Comparison of ENCODE assay signal across 18 mouse cellular contexts in genomic region chr9:37621290-37621689, GRCm38 (mm10). TPM values are rescaled to one million over a fixed set of nuclear protein-coding genes. Genes with fewer than 3 reads are reported as not detected.
A peak's percentile ranks its signal among the peaks of the same experiment; 100 is the strongest.
DNase-seq lines count a peak whose midpoint lies in the region; ATAC-seq lines count a peak whose summit lies in the region.
"Had no signal": no experiment of that assay in that cellular context is flagged by ENCODE, and none has a peak within 500 bp of the region (broad histone marks: within the 10 kb centered on the region; RNA-seq: fewer than 3 reads in every experiment).

No protein-coding gene starts in this region.

- DNase-seq in layer of hippocampus, adult 11-12 months (ENCODE audit: low spot score): peak; percentile 63
- DNase-seq in layer of hippocampus, adult 9-10 months (ENCODE audit: low spot score): no peak
- DNase-seq in right cerebral cortex, postnatal 25 days: peak; percentile 63
- no peak for DNase-seq in right cerebral cortex, postnatal 36 days (ENCODE audit: low spot score in 2 of 2)
- DNase-seq in cerebellum, postnatal 14 days: peak; percentile 60 to 71
- DNase-seq: embryo, embryonic 11 days; gastrocnemius, postnatal 14 days; heart, postnatal 10 days; kidney, adult 18-20 months; kidney, postnatal 25 days; liver, embryonic 13.5 days had no signal

- no peak for ATAC-seq in monocyte, adult 5-6 weeks (replicated peaks; ENCODE audit: insufficient number of reproducible peaks, low FRiP score, low TSS enrichment, poor library complexity, severe bottlenecking)
- ATAC-seq in CD4-positive, CD25-positive, alpha-beta regulatory T cell, adult 4 months: no peak
- ATAC-seq: hindbrain, embryonic 16.5 days had no signal

RNA-seq across cellular contexts. Expression of gene Spa17, which starts 7.8 kb away (rescaled TPM):
- 1.3 to 3.3 TPM in 2 of 3 replicates, not detected in the other for total RNA-seq in monocyte, adult 5-6 weeks (2017)
- under 1 TPM in 1 of 2 experiments, not detected in 1; 0.97 TPM for polyA plus RNA-seq in CD4-positive, CD25-positive, alpha-beta regulatory T cell, adult 4 months (2017; shearing (Covaris generic))

RNA-seq across cellular contexts. Expression of gene Tbrg1, which starts 35.8 kb away (rescaled TPM):
- total RNA-seq in monocyte, adult 5-6 weeks (2017): 27.0 to 51.1 TPM (median 38.1 TPM) in 3 replicates
- 100 to 1,000 TPM; 201 to 217 TPM for polyA plus RNA-seq in CD4-positive, CD25-positive, alpha-beta regulatory T cell, adult 4 months (2017; shearing (Covaris generic))

RNA-seq across cellular contexts. Expression of gene Panx3, which starts 47.7 kb away (rescaled TPM):
- total RNA-seq in monocyte, adult 5-6 weeks (2017): not detected in 3 replicates
- not detected for polyA plus RNA-seq in CD4-positive, CD25-positive, alpha-beta regulatory T cell, adult 4 months (2017; shearing (Covaris generic))
- total RNA-seq: adrenal gland, adult 18-20 months; gastrocnemius, postnatal 14 days; heart, adult 8-10 months; heart, postnatal 10 days; megakaryocyte, adult 5-6 weeks had no signal
- polyA plus RNA-seq: G1E; liver, embryonic 13.5 days had no signal

Comparison
In these comparisons a context has a peak if more than half of its experiments do, and no peak if none do; other contexts are left out.
1. DNase-seq: peak in layer of hippocampus, adult 11-12 months (single experiment), right cerebral cortex, postnatal 25 days (single experiment) and cerebellum, postnatal 14 days (2 of 2); none in layer of hippocampus, adult 9-10 months (single experiment) and right cerebral cortex, postnatal 36 days (0 of 2).